Mouse (Mus musculus) bone marrow macrophage, adult 2 months (primary cell): ENCODE data around the gene Prelid3b. TPM values are rescaled to one million over a fixed set of nuclear protein-coding genes. Genes with fewer than 3 reads are reported as not detected.

Experiments
- H3K27ac ChIP-seq: 2 replicates; pipeline ENCODE4 v1.5.1; 2012; ENCODE audit warnings: low read depth, low read length; ENCODE audit not compliant: insufficient read depth
- H3K4me1 ChIP-seq: 2 replicates; pipeline ENCODE4 v1.6.1; 2012; ENCODE audit warnings: low read length; ENCODE audit not compliant: control insufficient read depth, insufficient read depth
- H3K4me3 ChIP-seq: 2 replicates; pipeline ENCODE4 v1.5.1; 2012; ENCODE audit warnings: mild to moderate bottlenecking, low read length, moderate library complexity; ENCODE audit not compliant: insufficient read depth
- CTCF ChIP-seq: IDR thresholded peaks from 2 replicates; pipeline ENCODE4 v1.5.1; 2012; ENCODE audit warnings: low read depth, mild to moderate bottlenecking, low read length, moderate library complexity
- POLR2A ChIP-seq: IDR thresholded peaks from 2 replicates; pipeline ENCODE4 v1.6.1; 2012; ENCODE audit warnings: mild to moderate bottlenecking, low read depth, low read length, borderline replicate concordance
- polyA plus RNA-seq: library from polyadenylated mRNA; stranded (reverse); fragments of >200 nt; gene quantifications from 2 replicates; pipeline ENCODE4 v1.2.4, GENCODE M21; 2012; ENCODE audit not compliant: missing spikeins, insufficient read depth, insufficient read length

Prelid3b gene
- polyA plus RNA-seq, 1 experiment, result 38.5 TPM

DNA sequence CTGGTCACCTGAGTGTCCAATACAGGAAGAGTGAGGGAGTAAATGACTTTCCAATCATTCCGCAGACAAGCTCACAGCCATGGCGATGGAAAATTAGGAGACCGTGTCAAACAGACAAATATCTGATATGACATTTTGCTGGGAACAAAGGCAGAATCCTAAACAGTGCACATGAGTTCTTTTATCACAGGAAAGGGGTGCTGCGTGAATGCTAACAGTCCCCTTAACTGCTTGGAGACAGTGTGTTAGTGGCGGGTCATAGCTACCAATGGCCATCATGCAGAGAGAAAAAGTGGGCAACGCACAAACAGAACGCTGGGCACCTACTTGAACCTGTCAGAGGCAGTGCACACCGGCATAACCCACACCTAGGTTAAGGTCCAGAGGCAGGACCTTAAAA lies 28.6 kb upstream of the Prelid3b start:
- H3K27ac ChIP-seq, result no peak overlapping the region
- H3K4me1 ChIP-seq, result no peaks in the 10 kb centered on the region
- no peak overlapping the region for H3K4me3 ChIP-seq
- no peak for TF ChIP-seq CTCF
- no peak for TF ChIP-seq POLR2A

DNA sequence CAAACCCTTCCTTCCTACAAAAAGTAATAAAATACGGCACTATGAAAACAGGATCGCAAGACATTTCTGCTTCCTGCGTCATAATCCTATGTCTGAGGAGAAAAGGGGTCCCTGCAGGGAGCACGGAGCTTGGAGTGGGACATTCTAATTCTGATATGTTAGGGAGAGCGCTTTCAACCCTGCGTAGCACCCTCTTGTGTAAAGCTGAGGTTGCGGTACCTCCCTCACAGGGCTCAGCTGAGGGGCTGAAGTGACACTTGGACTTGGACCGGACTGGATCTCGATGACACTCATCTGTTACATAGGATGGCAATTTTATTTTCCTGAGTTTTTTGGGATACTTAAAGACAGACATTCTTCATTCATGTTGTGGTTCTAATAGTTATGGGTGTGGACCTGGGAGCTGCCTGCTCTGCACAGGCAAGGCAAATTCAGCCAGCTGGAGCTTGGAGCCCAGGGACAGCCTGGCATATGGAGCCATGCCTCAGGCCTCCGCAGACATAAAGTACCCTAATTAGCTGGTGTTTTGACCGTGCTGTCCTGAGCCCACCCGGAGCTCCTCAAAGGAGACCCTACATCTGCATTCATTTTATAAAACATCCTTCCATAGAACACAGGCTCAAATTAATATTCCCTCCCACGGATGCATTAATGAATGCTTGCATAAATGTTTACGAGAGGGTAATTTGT lies 28.1 kb upstream of the Prelid3b start:
- TF ChIP-seq CTCF (no peak), POLR2A (no peak)
- Histone ChIP-seq H3K4me1 (no peaks in the 10 kb centered on the region), H3K27ac (no peak overlapping the region), H3K4me3 (no peak overlapping the region)

DNA sequence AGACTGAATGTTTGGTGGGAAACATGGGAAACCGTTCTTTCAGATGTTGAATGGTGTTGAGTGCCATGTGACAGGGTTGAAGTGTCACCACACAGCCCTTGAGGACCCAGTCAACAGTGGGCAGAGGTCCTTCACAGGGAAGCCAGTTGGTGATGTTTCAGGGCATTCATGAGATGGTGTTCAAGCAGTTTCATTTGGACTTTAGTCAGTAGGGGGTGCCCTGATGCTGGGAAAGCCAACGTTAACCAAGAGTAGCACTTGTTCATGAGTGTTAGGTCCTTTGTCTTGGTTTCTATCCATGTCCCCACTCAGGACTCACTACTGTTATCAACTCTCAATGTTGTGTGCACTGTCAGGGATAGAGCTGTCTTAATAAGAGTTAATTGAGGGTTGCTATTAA lies 20.0 kb upstream of the Prelid3b start:
- Histone ChIP-seq H3K27ac (no peak overlapping the region), H3K4me1 (no peaks in the 10 kb centered on the region), H3K4me3 (no peak overlapping the region)
- TF ChIP-seq CTCF (no peak), POLR2A (no peak)

DNA sequence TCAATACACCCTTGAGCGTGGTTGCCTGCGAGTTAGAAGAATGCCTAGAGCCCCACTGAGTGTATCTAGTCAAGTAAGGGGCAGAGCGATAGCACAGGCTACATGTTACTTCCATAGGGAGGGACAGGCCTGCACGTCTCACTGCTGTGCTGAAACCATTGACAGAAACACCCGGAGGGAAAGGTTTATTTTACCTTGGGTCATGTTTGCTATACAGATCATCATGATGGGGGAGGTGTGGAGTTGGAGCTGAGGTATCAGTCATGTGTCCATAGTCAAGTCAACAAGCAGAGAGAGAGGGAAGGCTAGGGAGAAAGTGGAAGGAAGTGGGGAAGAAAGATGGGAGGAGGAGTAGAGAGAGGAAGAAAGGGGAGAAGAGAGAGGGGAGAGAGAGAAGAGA lies 14.1 kb upstream of the Prelid3b start:
- Histone ChIP-seq H3K4me3 (no peak overlapping the region), H3K27ac (no peak overlapping the region), H3K4me1 (no peaks in the 10 kb centered on the region)
- no peak for TF ChIP-seq CTCF
- no peak for TF ChIP-seq POLR2A

DNA sequence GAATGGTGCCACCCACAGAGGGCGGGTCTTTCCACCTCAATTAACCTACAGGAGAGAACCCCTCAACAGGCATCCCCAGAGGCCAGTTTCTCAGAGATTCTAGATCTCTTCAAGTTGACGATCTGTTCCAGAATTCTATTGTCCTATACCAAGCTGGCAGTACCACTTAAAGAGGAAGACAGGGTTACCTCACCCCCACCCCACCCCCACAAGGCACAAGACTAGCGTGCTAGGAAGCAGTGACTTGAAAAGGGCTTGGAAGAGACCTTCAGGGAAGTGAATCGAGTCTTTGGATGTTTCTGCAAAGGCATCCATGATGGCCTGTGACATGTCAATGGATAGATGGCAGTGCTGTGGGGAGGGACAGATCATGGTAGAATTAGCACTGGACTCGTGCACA lies 5.9 kb upstream of the Prelid3b start:
- Histone ChIP-seq H3K4me1 (peaks cover 3% of the 10 kb centered on the region), H3K27ac (no peak overlapping the region), H3K4me3 (no peak overlapping the region)
- TF ChIP-seq CTCF (no peak), POLR2A (no peak)

DNA sequence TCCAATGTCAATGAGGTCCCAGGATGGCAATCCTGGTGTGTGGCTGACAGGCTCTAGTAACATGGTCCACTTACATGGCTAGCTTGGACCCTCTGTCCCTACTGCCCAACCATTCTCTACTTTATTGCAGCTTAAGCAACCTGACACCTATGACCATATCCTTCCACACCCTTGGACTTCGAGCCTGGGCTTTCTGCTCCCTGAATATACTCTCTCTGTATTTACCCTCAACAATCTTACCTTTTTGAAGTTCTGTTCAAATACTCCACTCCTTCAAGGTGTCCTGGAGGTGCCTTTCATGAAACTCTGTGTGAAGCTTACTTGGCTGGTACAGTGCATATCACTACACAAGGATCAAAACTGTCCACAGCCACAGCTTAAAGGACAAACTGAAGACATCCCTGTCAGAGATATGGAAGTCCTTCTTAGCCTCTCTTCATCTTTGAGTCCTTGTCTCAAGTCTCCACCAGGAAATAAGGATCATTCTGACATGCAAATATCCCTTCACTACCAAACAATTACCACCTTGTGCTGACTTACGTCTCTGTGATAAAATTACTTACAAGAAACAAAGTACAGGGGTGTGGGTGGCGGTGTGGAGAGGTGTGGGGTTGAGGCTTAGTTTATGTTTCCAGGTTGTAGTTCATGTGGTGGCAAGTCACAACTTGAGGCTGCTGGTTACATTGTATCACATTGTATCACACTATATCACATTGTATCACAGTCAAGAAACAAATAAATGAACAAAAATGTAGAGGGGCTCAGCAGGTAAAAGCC lies 4.8 kb upstream of the Prelid3b start:
- Histone ChIP-seq H3K27ac (no peak overlapping the region), H3K4me3 (no peak overlapping the region), H3K4me1 (peaks cover 10% of the 10 kb centered on the region)
- TF ChIP-seq CTCF (no peak), POLR2A (no peak)

DNA sequence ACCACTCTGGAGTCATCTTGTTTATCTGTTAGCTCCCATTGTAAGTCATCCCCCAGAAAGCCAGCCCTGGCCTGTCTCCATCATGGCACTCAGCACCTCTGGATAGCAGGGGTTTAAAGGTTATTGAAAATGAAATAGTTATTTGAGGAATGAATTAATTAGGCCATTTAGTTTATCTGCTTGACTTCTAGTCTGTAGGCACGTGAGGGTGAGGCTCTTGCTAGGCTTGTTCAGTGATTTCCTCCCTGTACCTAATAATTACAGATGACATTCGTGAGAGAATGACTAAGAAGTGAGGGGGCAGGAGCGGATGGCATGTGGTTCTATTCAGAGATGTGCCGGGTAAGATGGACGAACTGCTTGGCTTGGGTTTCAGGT lies 658 bp upstream of the Prelid3b start:
- H3K4me1 ChIP-seq, result peaks cover 30% of the 10 kb centered on the region
- TF ChIP-seq POLR2A (no peak), CTCF (no peak)
- H3K27ac ChIP-seq, result peak overlapping the region; percentile 76; the same call in 1 of the 2 replicates
- H3K4me3 ChIP-seq, result peak overlapping the region; percentile 66

DNA sequence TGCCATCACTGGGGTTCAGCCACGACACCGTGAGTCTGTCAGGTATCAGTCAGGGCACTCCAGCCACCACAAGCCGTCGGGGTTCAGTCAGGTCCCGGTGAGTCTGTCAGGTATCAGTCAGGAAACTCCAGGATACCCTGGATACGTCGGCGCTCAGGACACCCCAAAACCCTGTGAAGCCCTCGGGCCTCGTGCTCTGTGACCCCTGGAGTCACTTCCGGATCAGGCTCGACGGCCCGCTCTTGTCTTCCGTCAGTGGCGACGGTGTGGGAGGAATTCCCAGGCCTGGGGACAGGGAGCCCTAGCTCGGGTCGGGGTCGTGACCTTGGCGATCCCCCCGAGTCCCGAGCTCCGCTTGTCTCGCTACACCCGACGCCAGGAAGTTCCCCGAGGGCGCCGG lies 474 bp downstream of the Prelid3b start:
- H3K27ac ChIP-seq, result peak overlapping the region; percentile 78
- peaks cover 30% of the 10 kb centered on the region for H3K4me1 ChIP-seq
- TF ChIP-seq CTCF, result no peak
- TF ChIP-seq POLR2A, result no peak
- H3K4me3 ChIP-seq, result peak overlapping the region; percentile 93

DNA sequence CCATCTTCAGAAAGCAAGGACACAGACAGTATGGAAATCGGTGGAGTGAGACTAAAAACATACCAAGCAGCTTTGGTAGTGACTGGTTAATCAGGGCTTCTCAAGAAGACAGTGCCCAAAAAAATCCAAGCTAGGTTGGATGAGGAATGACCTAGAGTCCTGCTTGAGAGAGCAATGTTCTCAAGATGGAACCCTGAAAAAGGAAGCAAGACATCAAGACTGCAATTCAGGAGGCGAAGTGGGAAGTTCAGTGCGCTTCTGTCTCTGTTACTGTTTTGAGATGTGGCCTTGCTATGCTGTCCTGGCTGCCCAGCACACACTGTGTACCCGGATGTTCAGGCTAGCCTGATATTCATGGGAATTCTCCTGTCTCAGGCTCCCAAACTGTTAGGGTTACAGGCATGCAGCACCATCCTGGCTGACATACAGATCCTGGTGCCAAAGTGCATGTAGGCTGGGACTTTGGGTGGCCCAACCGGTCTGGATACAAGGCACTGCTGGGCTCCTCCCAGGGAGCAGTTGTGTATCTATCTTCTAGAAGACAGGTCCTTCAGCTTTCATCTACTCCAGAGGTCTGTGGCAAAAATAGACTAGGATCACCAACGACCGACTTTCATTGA lies 2.0 kb downstream of the Prelid3b start:
- peaks cover 30% of the 10 kb centered on the region for H3K4me1 ChIP-seq
- H3K27ac ChIP-seq, result no peak overlapping the region
- no peak for TF ChIP-seq CTCF
- no peak for TF ChIP-seq POLR2A
- no peak overlapping the region for H3K4me3 ChIP-seq

DNA sequence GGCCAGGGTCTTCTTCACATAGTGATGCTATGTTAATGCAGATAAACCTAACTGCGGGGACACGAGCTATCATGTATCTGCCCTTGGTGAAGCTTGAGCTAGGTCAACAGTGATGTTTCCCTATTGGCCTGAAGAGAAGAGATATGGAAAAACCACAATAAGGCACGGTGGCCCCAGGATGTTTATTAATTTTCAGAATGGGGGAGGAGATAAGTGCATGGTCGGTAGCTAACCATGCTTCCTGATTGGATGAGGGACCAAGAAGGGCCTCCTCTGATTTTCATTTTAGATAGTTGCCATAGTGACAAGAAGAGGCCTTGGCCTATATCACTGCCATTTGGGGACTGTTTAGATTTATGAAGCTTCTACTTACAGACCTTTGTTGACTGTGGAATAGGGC lies 2.5 kb downstream of the Prelid3b start:
- H3K4me3 ChIP-seq, result no peak overlapping the region
- no peak overlapping the region for H3K27ac ChIP-seq
- TF ChIP-seq CTCF (no peak), POLR2A (no peak)
- peaks cover 30% of the 10 kb centered on the region for H3K4me1 ChIP-seq
